Mouse (Mus musculus) myocyte (in vitro differentiated cells): ENCODE results near the gene Apba1. TPM values are rescaled to one million over a fixed set of nuclear protein-coding genes. Genes with fewer than 3 reads are reported as not detected.

ENCODE experiments used
- H3K27me3 ChIP-seq: one replicate; pipeline ENCODE4 v1.6.1; 2011; ENCODE audit not compliant: control insufficient read depth, insufficient read depth, insufficient read length
- H3K36me3 ChIP-seq: one replicate; pipeline ENCODE4 v1.6.1; 2011; ENCODE audit not compliant: control insufficient read depth, insufficient read depth
- H3K4me2 ChIP-seq: one replicate; pipeline ENCODE4 v1.6.1; 2011; ENCODE audit warnings: low read depth, control low read depth
- H3K4me3 ChIP-seq: one replicate; pipeline ENCODE4 v1.5.1; 2011; ENCODE audit warnings: mild to moderate bottlenecking, control low read depth, moderate library complexity
- H3K79me2 ChIP-seq: one replicate; pipeline ENCODE4 v1.6.1; 2011; ENCODE audit not compliant: control insufficient read depth, insufficient read depth
- H3ac ChIP-seq: one replicate; pipeline ENCODE4 v1.6.1; 2011; ENCODE audit not compliant: control insufficient read depth, insufficient read length
- CEBPB ChIP-seq: IDR thresholded peaks from 2 replicates; pipeline ENCODE4 v1.6.1; 2011; ENCODE audit warnings: mild to moderate bottlenecking, moderate library complexity; ENCODE audit not compliant: poor library complexity, insufficient read depth, severe bottlenecking
- E2F4 ChIP-seq: IDR thresholded peaks from one replicate; pipeline ENCODE4 v1.6.1; 2011; ENCODE audit warnings: mild to moderate bottlenecking, control low read depth, moderate library complexity; ENCODE audit not compliant: insufficient read depth
- MAX ChIP-seq: IDR thresholded peaks from one replicate; pipeline ENCODE4 v1.6.1; 2011; ENCODE audit warnings: low read depth, mild to moderate bottlenecking, control low read depth
- MYOD1 ChIP-seq, 3 experiments: IDR thresholded peaks; one replicate each; pipeline ENCODE4 v1.6.1; 2011; ENCODE audit warnings: control low read depth in 2 of 3, low read depth in 2 of 3, mild to moderate bottlenecking in 2 of 3, moderate library complexity in 1 of 3; ENCODE audit not compliant: insufficient read length in 2 of 3, control insufficient read depth in 1 of 3
- MYOG ChIP-seq, 3 experiments: IDR thresholded peaks; one replicate each; pipeline ENCODE4 v1.6.1; 2011; ENCODE audit warnings: control low read depth in 2 of 3, low read depth in 2 of 3, mild to moderate bottlenecking in 2 of 3; ENCODE audit not compliant: insufficient read length in 2 of 3, control insufficient read depth in 1 of 3, insufficient read depth in 1 of 3
- POLR2A ChIP-seq: IDR thresholded peaks from one replicate; pipeline ENCODE4 v1.6.1; 2011; ENCODE audit warnings: low read depth, mild to moderate bottlenecking, control low read depth, moderate library complexity; ENCODE audit not compliant: insufficient read length
- POLR2AphosphoS2 ChIP-seq: IDR thresholded peaks from one replicate; pipeline ENCODE4 v1.6.1; 2011; ENCODE audit warnings: low read depth, control low read depth; ENCODE audit not compliant: insufficient read length
- REST ChIP-seq: IDR thresholded peaks from one replicate; pipeline ENCODE4 v1.6.1; 2011; ENCODE audit warnings: mild to moderate bottlenecking, control low read depth, moderate library complexity; ENCODE audit not compliant: insufficient read depth, insufficient read length
- SRF ChIP-seq: IDR thresholded peaks from one replicate; pipeline ENCODE4 v1.6.1; 2011; ENCODE audit warnings: low read depth; ENCODE audit not compliant: control insufficient read depth, insufficient read length
- TCF12 ChIP-seq: IDR thresholded peaks from one replicate; pipeline ENCODE4 v1.6.1; 2011; ENCODE audit warnings: mild to moderate bottlenecking, control low read depth; ENCODE audit not compliant: poor library complexity, insufficient read depth, severe bottlenecking
- TCF3 ChIP-seq: IDR thresholded peaks from one replicate; pipeline ENCODE4 v1.6.1; 2011; ENCODE audit warnings: low read depth, control low read depth; ENCODE audit not compliant: insufficient read length
- USF1 ChIP-seq: IDR thresholded peaks from one replicate; pipeline ENCODE4 v1.6.1; 2011; ENCODE audit warnings: low read depth, mild to moderate bottlenecking, control low read depth, moderate library complexity
- polyA plus RNA-seq: library from polyadenylated mRNA; unstranded; fragments of >200 nt; fragmentation: generic; extraction: Trizol; gene quantifications from one replicate; pipeline ENCODE4 v1.2.1, GENCODE M21; 2012; ENCODE audit warnings: missing spikeins

The Apba1 gene
- polyA plus RNA-seq, 1 experiment, result 0.13 TPM

GRCm38 (mm10) chr19:23810976-23811375, 52.3 kb downstream of the Apba1 start:
- Histone ChIP-seq H3K4me3 (no peak overlapping the region), H3K27me3 (no peaks in the 10 kb centered on the region), H3ac (no peak overlapping the region), H3K36me3 (no peaks in the 10 kb centered on the region), H3K4me2 (no peak overlapping the region), H3K79me2 (no peaks in the 10 kb centered on the region)
- no peak for TF ChIP-seq E2F4
- no peak for TF ChIP-seq POLR2AphosphoS2
- no peak for TF ChIP-seq MYOD1 (IDR thresholded peaks at IDR 0.05; ENCODE audit: control insufficient read depth in 1 of 3, insufficient read length in 2 of 3, low read depth in 2 of 3)
- TF ChIP-seq MYOG (IDR thresholded peaks at IDR 0.05; ENCODE audit: control insufficient read depth in 1 of 3, insufficient read depth in 1 of 3, insufficient read length in 2 of 3, low read depth in 2 of 3), result no peak
- no peak for TF ChIP-seq SRF
- no peak for TF ChIP-seq USF1
- no peak for TF ChIP-seq TCF3
- TF ChIP-seq TCF12, result no peak
- TF ChIP-seq POLR2A, result no peak
- no peak for TF ChIP-seq CEBPB
- TF ChIP-seq REST, result no peak
- TF ChIP-seq MAX, result no peak

- TF ChIP-seq USF1, result no peak
- no peak for TF ChIP-seq REST
- TF ChIP-seq TCF12, result no peak
- no peak for TF ChIP-seq POLR2A
- TF ChIP-seq TCF3, result no peak
- TF ChIP-seq MYOG (IDR thresholded peaks at IDR 0.05; ENCODE audit: control insufficient read depth in 1 of 3, insufficient read depth in 1 of 3, insufficient read length in 2 of 3, low read depth in 2 of 3), result no peak
- no peak for TF ChIP-seq SRF
- no peaks in the 10 kb centered on the region for H3K27me3 ChIP-seq
These were observed 58.1 kb downstream of the Apba1 start for GRCm38 (mm10) chr19:23816762-23817161.

GRCm38 (mm10) chr19:23817196-23817595, 58.5 kb downstream of the Apba1 start:
- no peaks in the 10 kb centered on the region for H3K36me3 ChIP-seq
- no peak for TF ChIP-seq CEBPB
- no peak for TF ChIP-seq POLR2AphosphoS2
- H3K4me2 ChIP-seq, result no peak overlapping the region
- H3ac ChIP-seq, result no peak overlapping the region
- no peaks in the 10 kb centered on the region for H3K27me3 ChIP-seq
- no peak overlapping the region for H3K4me3 ChIP-seq
- no peaks in the 10 kb centered on the region for H3K79me2 ChIP-seq

More at GRCm38 (mm10) chr19:23816762-23817161, 58.1 kb downstream of the Apba1 start:
- Histone ChIP-seq H3K4me3 (no peak overlapping the region), H3ac (no peak overlapping the region), H3K36me3 (no peaks in the 10 kb centered on the region), H3K4me2 (no peak overlapping the region), H3K79me2 (no peaks in the 10 kb centered on the region)

GRCm38 (mm10) chr19:23819882-23820281, 61.2 kb downstream of the Apba1 start:
- no peaks in the 10 kb centered on the region for H3K27me3 ChIP-seq
- H3K4me3 ChIP-seq, result no peak overlapping the region
- TF ChIP-seq MYOD1 (IDR thresholded peaks at IDR 0.05; ENCODE audit: control insufficient read depth in 1 of 3, insufficient read length in 2 of 3, low read depth in 2 of 3), result no peak
- no peak for TF ChIP-seq TCF3
- H3K79me2 ChIP-seq, result no peaks in the 10 kb centered on the region
- no peaks in the 10 kb centered on the region for H3K36me3 ChIP-seq
- no peak overlapping the region for H3ac ChIP-seq
- no peak overlapping the region for H3K4me2 ChIP-seq

- Histone ChIP-seq H3K4me2 (no peak overlapping the region), H3ac (no peak overlapping the region), H3K79me2 (no peaks in the 10 kb centered on the region), H3K4me3 (no peak overlapping the region), H3K36me3 (no peaks in the 10 kb centered on the region), H3K27me3 (no peaks in the 10 kb centered on the region)
- TF ChIP-seq REST (no peak), TCF3 (no peak), POLR2AphosphoS2 (no peak), USF1 (no peak), SRF (no peak), E2F4 (no peak), MYOD1 (IDR thresholded peaks at IDR 0.05; ENCODE audit: control insufficient read depth in 1 of 3, insufficient read length in 2 of 3, low read depth in 2 of 3) (no peak), MYOG (IDR thresholded peaks at IDR 0.05; ENCODE audit: control insufficient read depth in 1 of 3, insufficient read depth in 1 of 3, insufficient read length in 2 of 3, low read depth in 2 of 3) (no peak), POLR2A (no peak), TCF12 (no peak), CEBPB (no peak), MAX (no peak)
These were observed 63.8 kb downstream of the Apba1 start for GRCm38 (mm10) chr19:23822497-23822896.
